Mouse (Mus musculus) effector memory CD4-positive, alpha-beta T cell, adult 5 months (primary cell): ENCODE measurements around the gene Srpx. TPM values are rescaled to one million over a fixed set of nuclear protein-coding genes. Genes with fewer than 3 reads are reported as not detected.

ENCODE experiments used
- polyA plus RNA-seq: library from polyadenylated mRNA; unstranded; fragments of 100-300 nt; shearing (Covaris generic); gene quantifications from one replicate; pipeline ENCODE4 v1.2.1, GENCODE M21; 2017

Gene Srpx
- polyA plus RNA-seq = not detected

DNA sequence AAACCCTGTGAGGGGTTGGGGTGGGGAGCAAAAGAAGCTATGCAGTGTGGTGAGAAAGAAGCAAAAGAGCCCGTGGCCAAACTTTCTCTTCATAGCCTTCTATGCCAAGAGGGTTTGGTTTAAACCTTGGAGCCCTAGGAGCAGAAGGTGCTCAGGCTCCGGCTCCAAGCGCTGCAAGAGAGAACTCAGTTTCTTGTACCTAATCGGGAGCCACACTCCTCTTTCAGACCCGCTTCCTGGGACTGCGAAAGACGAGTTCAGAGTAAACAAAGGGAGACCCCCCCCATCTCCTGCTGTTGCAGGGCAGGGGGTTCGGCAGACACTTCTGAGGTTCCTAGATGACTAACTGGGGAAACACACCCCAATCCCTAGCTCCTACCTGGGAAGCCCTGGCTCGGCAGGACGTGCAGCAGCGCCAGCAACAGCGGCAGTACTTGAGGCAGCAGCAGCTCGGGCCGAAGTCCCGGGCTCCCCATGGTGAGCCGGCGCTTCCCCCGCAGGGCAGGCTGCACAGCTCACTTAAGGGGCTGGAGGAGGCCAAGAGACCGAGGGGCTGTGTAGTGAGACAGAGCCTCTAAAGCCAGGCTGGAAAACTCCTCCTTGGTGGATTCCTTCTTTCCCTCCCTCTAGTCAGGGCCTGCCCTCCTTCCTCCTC is at the start of gene Srpx:
TSS of gene Srpx (minus strand) at position 645 of the 655 bp plus-strand sequence.

Other genes with a start within 250 kb of the Srpx start
- not detected for gene Sytl5, start 232.1 kb downstream of the Srpx start, polyA plus RNA-seq
- 3.0 TPM for gene Rpgr, start 99.2 kb upstream of the Srpx start, polyA plus RNA-seq
- not detected for gene Otc, start 134.6 kb upstream of the Srpx start, polyA plus RNA-seq